Mouse (Mus musculus) left cerebral cortex, adult 9 months (tissue): Measurements from ENCODE around the gene Amotl1.

ENCODE experiments used
- DNase-seq, 2 experiments: peaks; one replicate each; pipeline ENCODE4 v3.0.0; 2022; ENCODE audit warnings: low spot score in 2 of 2

The Amotl1 gene

DNA sequence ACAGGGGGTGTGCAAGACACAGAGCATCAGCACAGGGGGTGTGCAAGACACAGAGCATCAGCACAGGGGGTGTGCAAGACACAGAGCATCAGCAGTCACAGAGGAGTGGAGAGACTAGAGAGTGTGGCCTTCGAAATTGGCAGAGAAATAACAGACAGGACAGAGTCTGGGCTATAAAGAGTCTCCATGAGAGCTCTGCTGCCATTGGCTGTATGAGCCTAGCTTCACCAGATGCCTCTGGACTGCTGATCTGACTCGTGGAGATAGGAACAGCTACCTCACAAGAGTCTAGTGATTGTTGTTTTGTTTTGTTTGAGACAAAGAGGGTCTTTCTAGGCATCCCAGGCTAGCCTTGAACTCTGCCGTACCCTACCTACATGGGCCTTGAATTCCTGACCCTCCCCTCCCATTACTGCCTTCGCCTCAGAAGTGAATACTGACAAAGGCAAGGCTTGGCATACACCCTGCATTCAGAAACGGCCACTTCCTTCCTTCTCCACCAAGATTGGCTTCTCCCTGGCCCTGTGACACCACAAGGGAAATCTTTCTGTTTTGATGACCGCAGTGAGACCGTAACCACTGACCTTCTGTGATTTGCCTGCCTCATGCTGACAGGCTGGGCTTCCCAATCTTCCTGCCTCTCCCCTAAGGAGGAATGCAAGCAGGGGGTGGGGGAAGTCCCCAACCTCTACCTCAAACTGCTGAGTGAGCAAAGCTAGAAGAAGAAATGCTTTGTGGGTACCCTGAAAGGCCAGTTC lies 3.4 kb downstream of the Amotl1 start:
- DNase-seq, result no peak

DNA sequence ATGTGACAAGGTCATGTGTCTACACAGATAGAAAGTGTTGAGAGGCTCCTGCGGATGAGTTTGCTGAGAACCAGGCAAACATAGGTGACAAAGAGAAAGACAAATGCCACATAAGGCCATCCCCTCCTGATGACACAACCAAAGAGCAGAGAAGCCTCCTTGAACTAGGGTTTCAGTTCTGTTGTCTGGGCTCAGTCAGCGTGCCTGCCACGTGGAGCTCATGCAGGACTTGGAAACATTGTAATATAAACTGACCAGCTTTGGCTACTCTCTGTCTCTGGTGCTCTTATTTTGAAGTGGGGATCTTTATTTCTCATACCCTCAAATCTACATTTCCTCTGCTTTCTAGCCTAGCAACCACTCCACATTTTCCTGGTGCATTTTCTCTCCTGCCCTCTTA lies 8.6 kb downstream of the Amotl1 start:
- DNase-seq, result no peak

DNA sequence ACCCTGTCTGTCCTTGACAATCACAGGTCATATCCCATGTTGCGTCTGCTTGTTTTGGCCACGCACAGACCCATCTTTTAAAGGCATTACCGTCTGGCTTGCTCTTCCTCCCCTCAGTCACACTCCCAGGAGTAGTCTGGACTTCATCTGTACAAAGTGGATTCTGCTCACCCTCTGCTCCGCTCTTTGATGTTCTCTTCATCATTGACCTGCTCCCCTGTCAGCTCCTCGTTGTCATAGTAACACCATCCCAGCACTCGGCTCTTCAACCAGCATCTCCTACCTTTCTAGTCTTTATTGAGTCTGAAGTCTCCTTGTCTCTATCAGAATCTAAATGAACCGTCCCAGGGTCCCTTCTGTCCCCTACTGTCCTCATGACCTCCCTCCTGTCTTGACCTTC lies 9.3 kb downstream of the Amotl1 start:
- no peak for DNase-seq

DNA sequence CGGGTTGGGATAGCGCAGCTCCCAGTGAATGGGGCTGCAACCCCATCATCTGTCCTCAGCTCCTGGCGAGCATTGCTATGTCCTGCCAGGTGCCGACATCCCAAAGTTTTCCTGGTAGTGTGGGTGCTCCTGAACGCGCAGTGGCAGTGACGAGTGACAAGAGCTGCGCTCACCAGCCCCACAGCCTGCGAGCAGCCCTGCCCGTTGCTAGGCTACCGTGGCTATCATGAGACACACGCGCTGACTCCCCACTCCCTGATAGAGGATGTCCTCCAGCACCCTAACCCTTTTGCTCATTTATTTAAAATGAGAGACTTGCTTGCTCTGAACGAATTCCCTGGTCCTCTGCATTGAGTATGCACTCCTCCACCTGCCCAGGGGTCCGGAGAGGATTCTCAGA lies 10.7 kb downstream of the Amotl1 start:
- no peak for DNase-seq

DNA sequence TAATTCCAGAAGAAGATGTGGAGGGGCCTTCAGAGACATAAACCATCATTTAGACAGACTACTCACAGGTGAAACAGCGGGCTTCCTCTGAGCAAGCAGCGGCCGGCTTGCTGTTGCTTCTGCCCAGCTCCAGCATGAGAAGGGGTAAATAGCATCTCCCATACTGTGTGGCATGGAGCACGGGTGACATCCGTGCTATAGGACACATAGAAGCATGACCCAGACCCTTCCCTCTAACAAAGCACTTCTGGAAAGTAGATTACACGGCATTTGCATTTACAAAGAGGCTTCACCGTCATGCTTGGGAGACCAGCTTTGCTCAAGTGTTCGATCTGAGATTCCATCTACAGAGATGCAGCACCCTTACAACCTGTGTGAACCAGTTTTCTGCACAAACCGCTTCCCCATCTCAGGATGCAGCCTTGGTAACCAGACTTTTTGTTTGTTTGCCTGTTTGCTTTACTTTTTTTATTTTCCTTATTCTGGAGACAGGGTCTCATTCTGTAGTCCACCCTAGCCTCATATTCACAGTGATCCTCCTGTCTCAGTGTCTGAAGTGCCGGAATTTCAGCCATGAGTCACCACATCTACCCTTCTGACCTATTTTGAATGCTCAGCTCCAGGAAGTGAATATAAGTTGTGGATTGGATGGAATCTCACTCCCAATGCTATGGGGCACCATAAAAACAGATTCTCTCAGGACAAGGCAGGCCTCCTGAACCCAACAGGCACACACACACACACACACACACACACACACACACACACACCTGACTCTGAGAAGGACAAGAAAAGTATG lies 12.3 kb downstream of the Amotl1 start:
- no peak for DNase-seq

DNA sequence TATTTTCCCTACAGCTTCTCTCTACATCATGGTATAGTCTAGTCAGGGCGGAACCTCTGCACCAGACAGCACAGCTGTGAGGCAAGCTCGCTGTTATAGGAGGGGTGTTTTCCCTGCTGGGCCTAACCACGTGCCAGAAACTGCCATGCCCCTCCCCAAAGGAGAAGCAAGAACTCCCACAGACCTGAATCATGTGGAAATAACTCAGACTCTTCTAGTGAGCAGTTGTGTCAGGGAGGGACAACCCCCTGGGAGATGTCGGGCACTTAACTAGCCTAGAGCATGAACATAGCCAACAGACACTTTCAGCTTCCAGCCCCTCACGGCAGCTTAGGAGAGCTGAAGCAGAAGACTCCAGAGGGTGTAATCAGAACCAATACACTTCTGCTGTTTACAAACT lies 13.1 kb downstream of the Amotl1 start:
- no peak for DNase-seq

DNA sequence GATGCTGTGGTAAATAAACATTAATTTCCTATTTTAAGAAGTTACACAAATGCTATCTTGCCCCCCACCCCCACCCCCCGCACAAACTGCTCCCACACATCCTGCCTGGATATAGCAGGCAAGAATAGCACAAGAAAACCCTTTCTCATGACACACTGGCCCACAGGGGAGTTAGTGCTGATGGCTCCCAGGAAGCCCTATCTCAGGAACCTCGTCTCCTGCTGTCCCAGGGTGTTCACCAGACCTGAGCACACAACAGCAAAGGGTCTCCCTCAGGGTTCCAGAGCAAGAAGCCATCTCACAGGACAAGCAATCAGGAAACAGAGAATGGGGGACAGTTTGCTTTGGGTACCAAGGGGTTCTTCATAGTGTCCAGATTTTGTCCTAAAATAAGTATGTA lies 17.3 kb downstream of the Amotl1 start:
- DNase-seq, result no peak

DNA sequence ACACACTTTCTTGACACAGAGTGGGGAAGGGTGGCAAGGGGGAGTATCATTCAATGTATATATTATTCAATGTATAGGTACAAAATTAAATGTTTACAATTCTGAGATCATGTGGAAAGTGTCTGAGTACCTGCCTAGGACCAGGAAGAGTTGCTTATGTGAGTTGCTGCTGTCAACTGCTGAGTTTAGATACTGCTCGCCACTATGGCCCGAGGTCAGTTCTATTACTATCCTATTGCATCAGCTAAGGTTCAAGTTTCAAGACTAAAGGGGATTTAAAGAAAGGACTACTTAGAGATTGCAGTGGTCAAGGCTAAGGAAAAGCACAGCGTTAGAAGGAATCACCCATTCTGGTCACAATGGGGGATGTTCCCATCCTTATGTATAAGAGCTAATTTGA lies 18.9 kb downstream of the Amotl1 start:
- DNase-seq, result no peak

DNA sequence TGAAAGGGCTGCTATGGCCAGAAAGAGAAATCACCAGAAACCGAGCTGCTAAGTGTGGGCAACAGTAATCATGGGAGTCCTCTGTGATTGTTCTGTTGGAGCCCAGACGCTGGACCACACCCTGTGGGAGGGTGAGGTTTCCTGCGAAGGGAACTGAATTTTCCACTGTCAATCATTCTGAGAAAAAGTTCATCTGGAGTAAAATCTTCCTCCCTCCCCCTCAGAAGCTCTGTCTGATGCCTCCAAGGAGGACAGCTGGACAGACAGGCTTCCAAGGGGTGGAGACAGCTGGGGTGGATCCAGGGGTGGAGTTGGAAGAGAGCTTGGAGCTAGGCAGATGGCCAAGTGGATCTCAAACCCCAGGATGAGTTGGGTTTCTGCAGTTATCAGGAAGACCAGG lies 19.8 kb downstream of the Amotl1 start:
- no peak for DNase-seq

DNA sequence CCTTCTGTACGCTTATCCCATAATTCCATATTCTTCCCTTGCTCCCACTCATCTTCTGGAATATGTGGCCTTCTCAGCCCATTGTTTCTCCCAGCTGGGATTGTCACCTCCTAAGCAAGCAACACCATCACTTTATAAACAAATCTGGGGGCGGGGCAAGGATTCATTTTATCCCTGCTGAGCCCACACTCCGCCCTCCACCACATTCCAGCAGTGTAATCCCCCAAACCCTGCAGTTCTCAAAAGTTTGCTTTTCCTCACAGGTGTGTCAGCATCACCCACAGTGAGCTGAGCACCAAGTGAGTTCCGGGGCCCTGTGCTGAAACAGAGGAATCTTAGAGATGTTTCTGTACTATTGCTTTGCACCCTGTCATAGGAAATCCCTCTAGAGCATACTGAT lies 20.9 kb downstream of the Amotl1 start:
- no peak for DNase-seq

DNA sequence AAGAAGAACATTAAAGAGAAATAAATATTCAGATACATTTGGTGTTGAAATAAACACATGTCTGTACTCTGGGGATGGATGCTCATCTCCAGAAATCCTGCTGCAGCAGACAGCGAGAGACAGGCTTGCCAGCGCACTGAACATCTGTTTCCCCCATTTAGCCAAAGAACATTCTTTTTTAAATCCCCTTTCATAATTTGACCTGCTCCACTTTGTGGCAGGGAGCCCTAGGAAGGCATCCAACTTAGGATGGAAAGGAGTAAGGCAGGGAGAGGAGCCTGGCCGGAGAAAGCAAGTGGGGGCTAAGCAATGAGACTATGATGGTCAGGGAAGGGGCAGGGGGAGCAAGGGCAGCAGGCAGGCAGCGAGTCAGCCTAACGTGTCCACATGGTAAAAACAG lies 21.6 kb downstream of the Amotl1 start:
- DNase-seq, result no peak

DNA sequence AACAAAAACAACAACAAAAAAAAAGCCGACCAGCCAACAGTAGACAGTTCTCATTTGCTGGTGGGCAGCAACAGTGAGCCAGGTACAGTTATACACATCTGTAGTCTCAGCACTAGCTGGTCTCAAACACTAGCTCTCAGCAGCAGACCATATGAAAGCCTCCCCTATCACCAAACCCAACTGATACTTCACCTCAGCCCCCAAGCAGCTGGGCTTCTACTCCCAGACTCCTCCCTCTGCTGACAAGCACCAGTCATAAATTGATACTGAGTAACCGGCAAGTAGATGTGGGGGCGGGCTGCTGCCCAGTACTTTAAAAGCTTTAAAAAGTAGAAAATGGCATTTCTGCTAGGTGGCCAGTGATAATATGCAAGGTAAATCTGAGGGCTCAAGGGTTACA lies 22.0 kb downstream of the Amotl1 start:
- no peak for DNase-seq

DNA sequence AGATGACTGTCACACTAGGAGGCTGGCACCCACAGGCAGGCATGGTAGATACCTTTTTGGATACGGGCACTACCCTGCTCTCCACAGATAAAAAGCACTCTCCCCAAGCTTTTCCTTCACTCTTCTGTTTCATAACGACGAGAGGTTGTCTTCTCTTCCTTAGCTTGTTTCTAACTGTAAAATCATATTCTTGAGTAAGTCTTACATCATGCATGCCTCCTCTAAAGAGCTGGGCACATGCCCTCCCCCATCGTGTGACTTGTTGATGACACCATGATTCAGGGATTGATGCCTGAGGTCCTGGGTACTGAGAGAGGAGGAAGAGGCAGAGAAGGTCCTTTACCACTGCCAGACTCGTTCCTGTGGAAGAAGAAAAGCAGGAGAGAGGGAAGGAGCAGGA lies 24.7 kb downstream of the Amotl1 start:
- no peak for DNase-seq

DNA sequence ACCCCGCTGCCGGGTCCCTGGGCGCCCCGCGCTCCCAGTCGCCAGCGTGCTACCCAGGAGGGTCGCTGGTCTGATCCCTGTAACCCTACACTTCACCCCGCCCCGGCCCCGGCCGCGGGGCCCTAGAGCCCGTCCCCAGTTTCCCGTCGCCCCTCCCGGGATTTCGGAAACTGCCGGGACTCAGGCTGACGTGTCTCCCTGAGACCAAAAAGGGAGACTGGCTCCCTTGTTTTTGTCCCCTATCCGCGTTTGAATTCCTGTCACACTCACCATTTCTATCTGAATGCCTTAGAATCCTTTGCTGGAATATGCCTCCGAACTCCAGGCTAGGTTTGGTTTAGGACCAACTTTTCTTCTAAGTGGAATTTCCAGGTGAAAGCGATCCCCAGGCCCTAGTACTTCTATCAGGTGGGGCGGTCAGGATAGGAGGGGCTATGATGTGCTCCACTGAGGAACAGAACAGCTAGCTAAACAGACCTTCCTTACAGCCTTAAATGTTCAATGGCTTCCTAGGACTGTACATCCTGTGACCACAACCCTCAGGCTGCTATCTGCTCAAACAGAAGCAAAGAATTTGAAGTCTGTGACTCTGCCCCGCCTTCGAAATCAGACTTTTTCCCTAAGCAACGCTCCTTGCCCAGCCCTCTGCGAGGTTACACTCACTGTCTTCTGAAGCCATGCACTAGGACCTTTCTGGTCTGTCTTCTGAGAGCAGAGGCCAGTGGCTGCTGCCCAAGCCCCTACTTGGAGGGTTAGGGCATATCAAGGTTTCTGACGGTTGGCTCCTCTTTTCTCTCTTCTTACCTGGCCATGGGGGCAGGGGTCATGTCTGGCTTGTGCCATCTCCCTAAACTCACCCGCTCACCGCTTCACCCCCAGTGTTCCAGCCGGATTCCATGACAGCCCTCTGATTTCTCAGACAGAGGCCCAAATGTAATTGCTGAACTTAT lies 29.6 kb downstream of the Amotl1 start:
- no peak for DNase-seq

DNA sequence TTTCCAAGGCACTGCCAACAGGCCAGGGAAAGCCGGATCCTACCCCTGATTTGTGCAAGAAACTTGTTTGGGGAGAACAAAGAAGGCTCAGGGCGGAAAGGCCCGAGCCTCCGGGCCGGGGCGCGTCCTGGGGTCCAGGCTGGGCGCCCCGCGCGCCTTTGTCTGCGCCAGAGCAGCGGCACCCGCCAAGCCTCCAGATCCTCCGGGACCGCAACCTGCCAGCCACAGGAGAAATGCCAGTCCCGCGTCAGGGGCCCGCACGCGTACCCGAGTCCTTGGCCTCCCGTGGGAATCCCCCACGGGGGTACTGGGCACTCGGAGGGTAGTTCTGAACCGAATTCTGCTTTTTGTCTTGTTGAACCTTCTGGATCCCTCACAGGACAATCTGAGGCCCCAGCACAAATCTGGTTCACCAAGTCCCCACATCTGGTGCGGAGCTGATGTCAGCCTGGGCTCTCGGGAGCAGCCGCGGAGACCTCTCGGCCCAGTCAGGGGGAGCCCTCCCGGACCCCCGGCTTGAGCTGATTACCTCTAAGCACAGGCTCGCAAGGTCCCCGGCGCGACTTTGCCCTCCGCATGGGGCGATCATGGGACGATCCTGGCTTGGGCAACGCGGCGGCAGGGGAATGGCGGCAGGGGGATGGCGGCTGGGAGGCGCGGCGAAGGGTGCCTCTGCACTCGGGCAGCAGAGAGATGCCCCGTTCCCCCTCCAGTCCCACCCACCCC lies 30.5 kb downstream of the Amotl1 start:
- DNase-seq, result no peak

DNA sequence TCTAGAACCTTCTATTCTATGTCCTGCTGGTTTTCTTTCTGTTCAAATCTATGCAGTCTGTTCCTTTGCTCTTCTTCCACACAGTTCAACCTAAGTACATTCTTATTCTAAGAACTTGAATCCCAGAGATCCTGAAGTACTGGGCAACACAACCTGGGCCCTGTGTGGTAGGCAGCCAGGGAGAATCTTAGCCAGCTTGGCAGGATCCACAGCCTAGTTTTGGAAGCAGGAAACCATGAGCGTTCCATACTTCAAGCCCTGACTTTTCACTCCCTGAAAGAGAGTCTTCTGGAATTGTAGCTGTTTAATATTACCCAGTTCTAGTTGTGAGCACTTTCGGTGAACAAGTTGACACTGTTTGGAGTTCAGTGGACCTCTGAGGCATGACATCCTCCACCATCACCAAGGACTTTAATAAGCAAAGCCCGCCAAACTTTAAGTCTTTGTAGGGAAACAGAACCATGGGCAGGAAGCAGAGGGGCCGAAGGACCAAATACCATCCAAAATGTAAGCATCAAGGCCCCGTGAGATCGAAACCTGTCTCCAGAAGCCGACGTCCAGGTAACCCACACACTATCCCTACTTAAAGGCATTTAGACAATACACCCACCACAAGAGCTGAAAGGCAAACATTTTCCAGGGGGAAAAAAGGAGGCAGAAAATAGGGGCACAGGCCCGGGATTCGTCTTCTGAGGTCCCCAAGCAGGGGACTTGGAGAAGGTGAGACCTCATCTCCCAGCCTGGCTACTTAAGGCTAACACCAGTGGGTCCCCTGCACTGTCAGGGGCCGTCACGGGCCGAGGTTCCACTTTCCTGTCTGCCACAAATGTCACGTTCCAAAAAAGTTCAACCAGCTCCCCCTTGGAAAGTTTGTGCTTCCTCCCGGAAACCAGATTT lies 31.3 kb downstream of the Amotl1 start:
- DNase-seq, result no peak

DNA sequence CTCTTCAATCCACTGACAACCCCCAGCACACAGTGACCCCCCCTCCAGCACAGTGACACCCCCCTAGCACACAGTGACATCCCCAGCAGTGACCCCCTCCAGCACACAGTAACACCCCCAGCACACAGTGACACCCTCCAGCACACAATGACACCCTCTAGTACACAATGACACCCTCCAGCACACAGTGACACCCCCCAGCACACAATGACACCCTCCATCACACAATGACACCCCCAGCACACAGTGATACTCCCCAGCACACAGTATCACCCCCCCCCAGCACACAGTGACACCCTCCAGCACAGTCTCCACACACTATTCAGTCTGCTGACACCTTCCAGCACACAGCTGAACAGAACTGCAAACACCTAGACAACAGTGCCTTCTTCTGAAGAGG lies 32.3 kb downstream of the Amotl1 start:
- no peak for DNase-seq

DNA sequence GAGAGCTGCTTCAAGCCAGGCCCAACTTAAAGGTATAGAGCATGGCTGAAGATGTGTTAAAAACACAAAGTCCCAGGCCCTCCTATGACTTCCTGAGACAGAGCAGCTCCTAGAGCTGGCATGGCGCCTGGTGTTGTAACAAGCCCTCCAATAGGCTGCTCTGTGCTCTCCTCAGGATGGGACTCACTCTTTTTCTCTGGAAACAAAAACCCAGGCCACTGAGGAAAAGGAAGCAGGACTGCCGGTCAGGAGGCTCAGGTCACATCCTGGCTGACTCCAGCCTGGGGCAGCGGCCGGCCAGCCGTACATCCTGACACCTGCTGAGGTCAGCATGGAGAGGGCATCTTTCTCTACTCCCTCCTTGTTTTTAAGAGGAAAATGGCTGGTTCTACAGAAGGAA lies 36.3 kb downstream of the Amotl1 start:
- DNase-seq, result no peak

DNA sequence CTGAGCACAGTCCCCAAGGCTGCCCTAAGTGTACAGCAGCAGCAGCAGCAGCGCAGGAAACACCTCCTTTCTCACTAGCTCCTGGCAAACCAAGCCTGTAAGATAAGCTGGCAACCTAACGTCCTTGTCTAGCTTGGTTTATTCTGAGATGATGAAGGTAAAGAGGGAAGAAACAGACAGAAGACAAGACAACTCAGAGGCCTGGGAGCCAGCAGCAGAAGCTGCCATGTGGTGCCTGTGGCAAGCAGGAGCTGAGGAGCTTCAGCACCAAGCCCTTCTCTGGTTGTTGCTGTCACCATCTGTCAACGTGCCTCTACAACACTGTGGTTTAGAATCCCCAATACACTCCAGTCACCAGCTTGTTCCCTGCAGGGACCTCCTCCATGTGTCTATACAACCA lies 37.4 kb downstream of the Amotl1 start:
- no peak for DNase-seq

DNA sequence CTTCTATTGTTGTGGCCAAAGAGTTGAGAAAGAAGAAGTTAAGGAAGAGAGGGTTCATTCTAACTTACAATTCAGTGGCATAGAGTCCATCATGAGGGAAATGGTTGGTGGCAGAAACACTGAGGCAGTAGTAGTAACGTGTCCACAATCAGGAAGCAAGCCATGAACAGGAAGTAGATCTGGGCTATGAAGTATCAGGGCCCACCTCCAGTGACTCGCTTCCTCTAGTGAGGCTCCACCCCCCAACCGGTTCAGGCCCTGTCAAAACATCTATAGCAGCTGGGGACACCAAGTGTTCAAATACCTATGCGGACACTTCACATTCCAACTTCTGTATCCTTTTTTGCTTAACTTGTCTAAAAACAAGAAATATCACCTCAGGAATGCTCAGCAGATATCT lies 38.9 kb downstream of the Amotl1 start:
- DNase-seq, result no peak

DNA sequence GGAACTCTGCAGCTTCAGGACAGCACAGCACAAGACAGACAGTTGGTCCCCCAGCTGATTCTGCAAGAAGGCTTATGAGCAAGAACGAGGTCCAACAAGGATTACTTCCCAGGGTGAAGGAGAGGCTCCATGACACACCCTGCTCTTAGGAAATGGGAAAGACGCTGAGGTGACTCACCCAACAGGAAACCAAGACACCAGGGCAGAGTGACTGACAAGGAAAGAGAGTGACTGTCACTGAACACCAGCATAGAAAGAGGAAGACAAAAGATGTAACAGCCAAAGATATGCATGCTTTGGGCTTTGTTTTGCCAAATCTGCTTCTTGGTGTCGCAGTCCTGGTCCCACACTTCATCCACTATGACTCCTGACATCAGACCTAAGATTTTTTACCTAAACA lies 40.5 kb downstream of the Amotl1 start:
- no peak for DNase-seq
